Mouse (Mus musculus) megakaryocyte, embryonic 14.5 days (primary cell): Measurements from ENCODE around the gene Exoc5. TPM values are rescaled to one million over a fixed set of nuclear protein-coding genes. Genes with fewer than 3 reads are reported as not detected.

Experiments used
- H3K27me3 ChIP-seq: replicated peaks from 2 replicates; pipeline ENCODE3; 2012; ENCODE audit warnings: inconsistent platforms
- H3K36me3 ChIP-seq: replicated peaks from 2 replicates; pipeline ENCODE3; 2012; ENCODE audit warnings: low read length, inconsistent platforms, mixed read lengths
- H3K4me1 ChIP-seq: 2 replicates; pipeline ENCODE4 v1.6.1; 2012; ENCODE audit warnings: inconsistent platforms
- H3K4me3 ChIP-seq: replicated peaks from 2 replicates; pipeline ENCODE3; 2012; ENCODE audit warnings: moderate library complexity, mild to moderate bottlenecking, inconsistent platforms
- H3K9me3 ChIP-seq: 2 replicates; pipeline ENCODE4 v1.6.1; 2012; ENCODE audit warnings: inconsistent platforms
- FLI1 ChIP-seq: IDR thresholded peaks from 2 replicates; pipeline ENCODE4 v1.6.1; 2012; ENCODE audit warnings: low read length, inconsistent platforms, mixed read lengths
- GATA1 ChIP-seq: IDR thresholded peaks from 3 replicates; pipeline ENCODE4 v1.6.1; 2012; ENCODE audit warnings: mixed read lengths, low read length, inconsistent platforms, borderline replicate concordance
- polyA plus RNA-seq: library from polyadenylated mRNA; stranded (reverse); fragments of >175 nt; gene quantifications from 2 replicates; pipeline ENCODE4 v1.2.3, GENCODE M21; 2012; ENCODE audit warnings: low replicate concordance; ENCODE audit not compliant: insufficient read depth

Gene Exoc5
- polyA plus RNA-seq, 1 experiment, result 3.3 TPM

DNA sequence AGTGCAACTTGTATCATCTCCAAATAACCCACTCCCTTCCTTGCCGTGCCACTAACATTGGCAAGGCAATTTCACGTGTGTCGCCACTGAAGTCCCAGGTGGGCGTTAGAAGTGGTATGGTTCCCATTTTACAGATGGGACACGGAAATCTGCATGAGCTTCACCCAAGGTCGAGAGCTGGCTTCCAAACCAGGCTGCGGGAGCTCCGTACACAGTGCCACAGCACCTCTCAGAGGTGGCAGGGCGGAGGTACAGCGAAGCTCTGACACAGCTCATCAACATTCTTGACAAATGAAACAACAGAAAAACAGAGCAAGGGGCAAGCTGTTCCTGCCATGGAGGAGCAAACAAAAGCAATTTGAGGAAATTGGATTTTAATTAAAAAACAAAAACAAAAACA lies 80.8 kb downstream of the Exoc5 start:
- Histone ChIP-seq H3K9me3 (no peaks in the 10 kb centered on the region), H3K27me3 (peaks cover 5% of the 10 kb centered on the region), H3K4me1 (no peaks in the 10 kb centered on the region; the same call in 1 of the 2 replicates), H3K36me3 (no peaks in the 10 kb centered on the region), H3K4me3 (no peak overlapping the region)
- TF ChIP-seq FLI1 (no peak), GATA1 (no peak)

DNA sequence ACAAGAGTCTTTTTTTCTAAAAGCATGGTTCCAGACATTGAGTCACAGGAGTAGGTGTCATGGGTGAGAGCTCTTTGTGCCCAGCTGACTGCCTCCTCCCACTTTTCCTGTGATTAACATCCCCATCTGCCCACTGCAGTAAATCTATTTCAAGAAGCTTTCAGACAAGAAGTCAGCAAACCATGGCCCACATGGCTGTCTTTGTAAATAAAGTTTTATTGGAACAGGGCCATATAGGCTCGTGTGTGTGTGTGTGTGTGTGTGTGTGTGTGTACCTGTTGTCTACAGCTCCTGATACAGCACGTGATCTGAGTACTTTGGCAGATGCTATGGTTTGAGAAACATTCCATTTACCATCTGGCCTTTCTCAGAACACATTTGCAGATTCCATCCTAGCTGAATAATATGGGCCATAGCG lies 87.5 kb downstream of the Exoc5 start:
- TF ChIP-seq GATA1 (no peak), FLI1 (no peak)
- peaks cover 6% of the 10 kb centered on the region for H3K27me3 ChIP-seq
- H3K36me3 ChIP-seq, result no peaks in the 10 kb centered on the region
- no peak overlapping the region for H3K4me3 ChIP-seq
- no peaks in the 10 kb centered on the region for H3K4me1 ChIP-seq
- no peaks in the 10 kb centered on the region for H3K9me3 ChIP-seq

DNA sequence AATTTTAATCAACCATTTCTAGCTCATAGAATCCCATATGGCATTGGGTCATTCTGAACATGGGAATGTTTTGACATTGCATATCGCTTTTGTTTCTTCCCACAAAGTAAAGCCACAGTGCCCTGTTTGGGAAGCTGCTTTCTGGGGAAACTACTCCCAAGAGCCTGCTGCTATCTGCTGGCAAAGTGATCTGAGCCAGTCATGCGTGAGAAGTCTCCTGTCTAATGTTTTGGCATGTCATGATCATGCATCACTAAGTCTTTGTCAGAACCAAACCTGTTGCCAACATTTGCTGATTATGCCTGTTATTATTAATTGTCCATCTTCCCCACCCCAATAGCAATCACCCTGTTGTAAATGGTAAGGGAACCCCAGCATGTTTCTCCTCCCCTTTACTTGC lies 94.9 kb downstream of the Exoc5 start:
- Histone ChIP-seq H3K4me3 (no peak overlapping the region), H3K36me3 (no peaks in the 10 kb centered on the region), H3K9me3 (no peaks in the 10 kb centered on the region), H3K4me1 (no peaks in the 10 kb centered on the region), H3K27me3 (no peaks in the 10 kb centered on the region)
- no peak for TF ChIP-seq FLI1
- no peak for TF ChIP-seq GATA1

DNA sequence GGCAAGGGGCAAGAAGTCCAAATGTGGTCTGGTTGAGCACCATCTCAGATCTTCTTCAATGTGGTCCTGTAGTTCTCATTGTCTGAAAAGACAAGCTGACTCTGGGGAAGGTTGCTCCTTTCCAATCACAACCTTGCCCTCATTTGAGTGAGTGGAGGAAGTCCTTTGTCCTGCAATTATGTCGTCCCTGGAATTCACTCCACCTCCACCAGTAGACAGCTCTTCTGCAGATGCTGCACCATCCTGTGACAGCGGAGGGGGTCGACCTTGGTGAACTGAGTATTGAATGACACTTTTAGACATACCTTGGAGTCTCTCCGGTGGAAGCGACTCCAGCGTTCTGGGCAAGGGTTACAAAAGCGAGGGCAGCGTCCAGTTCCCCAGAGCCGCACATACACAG lies 97.8 kb downstream of the Exoc5 start:
- no peak for TF ChIP-seq FLI1
- TF ChIP-seq GATA1, result no peak
- Histone ChIP-seq H3K9me3 (no peaks in the 10 kb centered on the region), H3K4me1 (no peaks in the 10 kb centered on the region), H3K36me3 (no peaks in the 10 kb centered on the region), H3K27me3 (peaks cover 2% of the 10 kb centered on the region), H3K4me3 (no peak overlapping the region)

Other genes starting within 250 kb of the Exoc5 start
- gene Ap5m1, start 556 bp downstream of the Exoc5 start, polyA plus RNA-seq, result 0.39 and 1.2 TPM in 2 replicates
- 2.4 and 3.1 TPM in 2 replicates for gene Naa30, start 105.6 kb upstream of the Exoc5 start, polyA plus RNA-seq
- not detected in 2 replicates for gene ccdc198, start 178.8 kb upstream of the Exoc5 start, polyA plus RNA-seq